Mouse (Mus musculus) neural tube, embryonic 10.5 days (tissue): Measurements from ENCODE around the gene Rab37.

Experiments used
- DNase-seq: peaks from one replicate; pipeline ENCODE4 v3.0.0-alpha.2; 2017; ENCODE audit warnings: low spot score; ENCODE audit errors: extremely low spot score

Gene Rab37

GRCm38 (mm10) chr11:115085064-115085463 is 6.2 kb upstream of the Rab37 start:
- DNase-seq: no peak

GRCm38 (mm10) chr11:115086213-115086612 is 5.0 kb upstream of the Rab37 start:
- no peak for DNase-seq

- no peak for DNase-seq
Measured at GRCm38 (mm10) chr11:115089853-115090252, 1.4 kb upstream of the Rab37 start.

- DNase-seq: no peak
Measured at GRCm38 (mm10) chr11:115092140-115092539, 909 bp downstream of the Rab37 start.

GRCm38 (mm10) chr11:115098203-115098932 is 7.1 kb downstream of the Rab37 start:
- no peak for DNase-seq

- peak; percentile 72 for DNase-seq
Measured at GRCm38 (mm10) chr11:115099241-115099840, 8.1 kb downstream of the Rab37 start.

- DNase-seq: no peak
Measured at GRCm38 (mm10) chr11:115100032-115100621, 8.9 kb downstream of the Rab37 start.

- DNase-seq: no peak
Measured at GRCm38 (mm10) chr11:115100741-115101140, 9.5 kb downstream of the Rab37 start.

GRCm38 (mm10) chr11:115101615-115102051 is 10.4 kb downstream of the Rab37 start:
- DNase-seq: no peak

GRCm38 (mm10) chr11:115102116-115102515 is 10.9 kb downstream of the Rab37 start:
- DNase-seq: no peak

GRCm38 (mm10) chr11:115103470-115104413 is 12.5 kb downstream of the Rab37 start:
- DNase-seq: no peak

GRCm38 (mm10) chr11:115104769-115105563 is 13.7 kb downstream of the Rab37 start:
- no peak for DNase-seq

- no peak for DNase-seq
Measured at GRCm38 (mm10) chr11:115106638-115107037, 15.4 kb downstream of the Rab37 start.

- DNase-seq: no peak
Measured at GRCm38 (mm10) chr11:115107403-115107916, 16.2 kb downstream of the Rab37 start.

- DNase-seq: no peak
Measured at GRCm38 (mm10) chr11:115108176-115108575, 16.9 kb downstream of the Rab37 start.

GRCm38 (mm10) chr11:115110271-115110670 is 19.0 kb downstream of the Rab37 start:
- no peak for DNase-seq

GRCm38 (mm10) chr11:115112196-115112595 is 21.0 kb downstream of the Rab37 start:
- DNase-seq: no peak

GRCm38 (mm10) chr11:115119409-115119808 is 28.2 kb downstream of the Rab37 start:
- DNase-seq: no peak

- no peak for DNase-seq
Measured at GRCm38 (mm10) chr11:115128483-115128882, 37.3 kb downstream of the Rab37 start.

GRCm38 (mm10) chr11:115129508-115130126 is 38.4 kb downstream of the Rab37 start:
- no peak for DNase-seq
